9 mouse cellular contexts compared by ENCODE assay signal in genomic region chr17:70988337-70988767, GRCm38 (mm10). TPM values are rescaled to one million over a fixed set of nuclear protein-coding genes. Genes with fewer than 3 reads are reported as not detected.
DNase-seq lines count a peak whose midpoint lies in the region; ATAC-seq and TF ChIP-seq lines count a peak whose summit lies in the region.
"Had no signal": no experiment of that assay in that cellular context is flagged by ENCODE, and none has a peak within 500 bp of the region (broad histone marks: within the 10 kb centered on the region; RNA-seq: fewer than 3 reads in every experiment).

No protein-coding gene starts in this region.

- H3K4me2 ChIP-seq in lung, embryonic 15.5 days: peak overlapping the region; percentile 70
- H3K4me2 ChIP-seq in hindbrain, embryonic 16.5 days (ENCODE audit: low read length): peak overlapping the region; percentile 18; the same call in 1 of the 2 replicates
- no peak overlapping the region for H3K4me2 ChIP-seq in forebrain, embryonic 15.5 days (replicated peaks)

- H3K36me3 ChIP-seq in lung, embryonic 15.5 days: peaks cover 16% of the 10 kb centered on the region
- H3K36me3 ChIP-seq in hindbrain, embryonic 16.5 days (ENCODE audit: control insufficient read depth, insufficient read depth, low read length): no peaks in the 10 kb centered on the region; the same call in 1 of the 2 replicates
- 0 out of 2 replicates have a peak, but pooled peaks cover 6% of the 10 kb centered on the region for H3K36me3 ChIP-seq in forebrain, embryonic 15.5 days

- no peak for ATAC-seq in lung, embryonic 15.5 days (ENCODE audit: borderline replicate concordance, extremely low read depth, low FRiP score, low TSS enrichment)
- ATAC-seq in hindbrain, embryonic 16.5 days: no peak
- no peak for ATAC-seq in forebrain, embryonic 15.5 days (replicated peaks)

- H3K9ac ChIP-seq in lung, embryonic 15.5 days: no peak overlapping the region
- H3K9ac ChIP-seq in hindbrain, embryonic 16.5 days (ENCODE audit: low read depth, low read length): no peak overlapping the region
- no peak overlapping the region for H3K9ac ChIP-seq in forebrain, embryonic 15.5 days (replicated peaks)

- TF ChIP-seq POLR2A in olfactory bulb, adult 2 months (IDR thresholded peaks at IDR 0.05; ENCODE audit: insufficient read depth, low read depth, low read length): no peak

- 64% methylated on average over 12 of the region's 12 CpGs for WGBS in lung, embryonic 15.5 days
- WGBS in hindbrain, embryonic 16.5 days: 83% methylated on average over 12 of the region's 12 CpGs
- 77% methylated on average over 12 of the region's 12 CpGs for WGBS in olfactory bulb, adult 2 months
- 93% methylated on average over 12 of the region's 12 CpGs for WGBS in forebrain, embryonic 15.5 days

- peaks cover 51% of the 10 kb centered on the region for H3K4me1 ChIP-seq in lung, embryonic 15.5 days
- H3K4me1 ChIP-seq in hindbrain, embryonic 16.5 days (ENCODE audit: control insufficient read depth, insufficient read depth, low read depth, low read length): peaks cover 22% of the 10 kb centered on the region
- peaks cover 17% of the 10 kb centered on the region for H3K4me1 ChIP-seq in olfactory bulb, adult 2 months (ENCODE audit: control insufficient read depth, insufficient read depth, low read length)
- H3K4me1 ChIP-seq in forebrain, embryonic 15.5 days: peaks cover 29% of the 10 kb centered on the region

- no peaks in the 10 kb centered on the region for H3K9me3 ChIP-seq in lung, embryonic 15.5 days
- no peaks in the 10 kb centered on the region for H3K9me3 ChIP-seq in hindbrain, embryonic 16.5 days (ENCODE audit: control insufficient read depth, low read length)
- no peaks in the 10 kb centered on the region for H3K9me3 ChIP-seq in forebrain, embryonic 15.5 days

- H3K27ac ChIP-seq in lung, embryonic 15.5 days: 0 out of 2 replicates have a peak overlapping the region, but pooled peaks have one; percentile 37
- no peak overlapping the region for H3K27ac ChIP-seq in hindbrain, embryonic 16.5 days (ENCODE audit: low read depth, low read length)
- no peak overlapping the region for H3K27ac ChIP-seq in olfactory bulb, adult 2 months (ENCODE audit: insufficient read depth, low read depth, low read length)
- H3K27ac ChIP-seq in forebrain, embryonic 15.5 days (replicated peaks): no peak overlapping the region

- H3K4me3 ChIP-seq in lung, embryonic 15.5 days: no peak overlapping the region
- H3K4me3 ChIP-seq in hindbrain, embryonic 16.5 days (ENCODE audit: low read length): no peak overlapping the region
- peak overlapping the region; percentile 14; the same call in 1 of the 2 replicates for H3K4me3 ChIP-seq in olfactory bulb, adult 2 months (ENCODE audit: insufficient read depth, low read depth, low read length)
- no peak overlapping the region for H3K4me3 ChIP-seq in forebrain, embryonic 15.5 days

- TF ChIP-seq CTCF in olfactory bulb, adult 2 months (IDR thresholded peaks at IDR 0.05; ENCODE audit: insufficient read depth, low read depth, low read length): no peak

- H3K27me3 ChIP-seq in lung, embryonic 15.5 days: no peaks in the 10 kb centered on the region
- H3K27me3 ChIP-seq in hindbrain, embryonic 16.5 days (replicated peaks; ENCODE audit: control insufficient read depth, insufficient read depth, low read length): no peaks in the 10 kb centered on the region
- H3K27me3 ChIP-seq in forebrain, embryonic 15.5 days: no peaks in the 10 kb centered on the region

- DNase-seq in lung, postnatal 10 days: no peak
- DNase-seq in kidney, adult 9 months: peak; percentile 55
- DNase-seq in cerebellum, adult 9-10 months: no peak
- DNase-seq: left cerebral cortex, postnatal 4 days; thymus, postnatal 14 days had no signal

RNA-seq across cellular contexts. Expression of gene Myom1, which starts 14.1 kb away (rescaled TPM):
- polyA plus RNA-seq in lung, embryonic 15.5 days (2015; fragmentation: Nextera tagmentation; extraction: Ambion mirVana): 9.0 and 10.9 TPM in 2 replicates
- polyA plus RNA-seq in hindbrain, embryonic 16.5 days (2015; fragmentation: Nextera tagmentation; extraction: Ambion mirVana): 0.91 and 2.7 TPM in 2 replicates
- polyA plus RNA-seq in olfactory bulb, adult 2 months (2012; ENCODE audit: insufficient read depth, insufficient read length, low replicate concordance, missing spikeins): not detected in 2 replicates
- 1.3 and 1.7 TPM in 2 replicates for polyA plus RNA-seq in forebrain, embryonic 15.5 days (2015; fragmentation: Nextera tagmentation; extraction: Ambion mirVana)

RNA-seq across cellular contexts. Expression of gene Myl12a, which starts 14.3 kb away (rescaled TPM):
- polyA plus RNA-seq in lung, embryonic 15.5 days (2015; fragmentation: Nextera tagmentation; extraction: Ambion mirVana): 673 and 708 TPM in 2 replicates
- 106 and 118 TPM in 2 replicates for polyA plus RNA-seq in hindbrain, embryonic 16.5 days (2015; fragmentation: Nextera tagmentation; extraction: Ambion mirVana)
- not detected in 2 replicates for polyA plus RNA-seq in olfactory bulb, adult 2 months (2012; ENCODE audit: insufficient read depth, insufficient read length, low replicate concordance, missing spikeins)
- 125 and 139 TPM in 2 replicates for polyA plus RNA-seq in forebrain, embryonic 15.5 days (2015; fragmentation: Nextera tagmentation; extraction: Ambion mirVana)
